Mouse (Mus musculus): ENCODE measurements around the gene Gm29609. TPM values are rescaled to one million over a fixed set of nuclear protein-coding genes. Genes with fewer than 3 reads are reported as not detected.
"Not testable (repeated sequence)": the region's sequence is repeated elsewhere in the genome, so short reads cannot be mapped to it uniquely, and the experiment has no call there.

Gm29609 gene
- total RNA-seq (2015; ENCODE audit: low replicate concordance) = not detected in 2 replicates
- not detected in 2 replicates for total RNA-seq (2017; ENCODE audit: low replicate concordance)

DNA sequence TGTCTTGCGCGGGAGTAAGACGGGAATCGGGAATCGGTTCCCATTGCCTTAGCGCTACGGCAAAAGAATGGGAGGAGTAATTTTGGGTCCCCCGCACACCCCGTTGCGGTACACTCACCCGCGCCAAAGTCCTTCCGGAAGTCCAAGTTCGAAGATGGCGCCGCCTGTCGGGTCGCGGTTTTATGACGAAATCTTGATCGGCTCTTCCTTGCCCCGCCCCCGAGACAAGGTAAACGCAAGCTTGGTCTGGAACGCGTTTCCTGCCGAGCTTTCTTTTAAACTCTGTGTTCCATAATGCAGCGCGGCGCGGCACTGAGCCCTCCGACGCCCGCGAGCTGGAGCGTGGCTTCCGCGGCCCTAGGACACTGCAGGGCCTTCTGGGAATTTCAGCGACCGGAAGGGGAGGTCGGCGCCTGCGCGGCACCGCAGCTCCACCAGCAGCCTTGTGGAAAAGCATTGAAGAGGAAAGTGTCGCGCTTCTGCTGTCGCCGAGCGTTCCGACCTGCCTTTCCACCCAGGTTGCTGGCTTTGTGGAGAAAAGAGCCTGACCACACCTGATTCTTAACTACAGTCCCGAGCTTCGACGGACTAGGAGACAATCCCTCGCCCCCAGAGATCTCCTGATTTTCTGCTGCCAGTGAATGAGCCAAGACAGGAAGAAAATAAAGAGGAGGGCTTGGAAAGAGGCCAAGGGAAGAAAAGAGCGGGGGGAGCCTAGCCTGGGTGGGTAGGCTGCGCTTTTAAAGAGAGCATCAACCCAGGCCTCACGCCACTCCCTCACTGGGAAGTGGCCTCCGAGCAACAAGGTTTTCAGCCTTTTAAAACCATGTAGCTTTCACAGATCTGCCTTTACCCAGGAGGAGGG, at the start of gene Gm29609, which contains the start of gene Gtf3c2:
TSS of gene Gm29609 (minus strand) at position 146 of the 865 bp plus-strand sequence.
TSS of gene Gtf3c2 (minus strand) at position 379 of the 865 bp plus-strand sequence.
- peak; percentile 89 for ATAC-seq (replicated peaks; ENCODE audit: low FRiP score, poor library complexity, severe bottlenecking)

DNA sequence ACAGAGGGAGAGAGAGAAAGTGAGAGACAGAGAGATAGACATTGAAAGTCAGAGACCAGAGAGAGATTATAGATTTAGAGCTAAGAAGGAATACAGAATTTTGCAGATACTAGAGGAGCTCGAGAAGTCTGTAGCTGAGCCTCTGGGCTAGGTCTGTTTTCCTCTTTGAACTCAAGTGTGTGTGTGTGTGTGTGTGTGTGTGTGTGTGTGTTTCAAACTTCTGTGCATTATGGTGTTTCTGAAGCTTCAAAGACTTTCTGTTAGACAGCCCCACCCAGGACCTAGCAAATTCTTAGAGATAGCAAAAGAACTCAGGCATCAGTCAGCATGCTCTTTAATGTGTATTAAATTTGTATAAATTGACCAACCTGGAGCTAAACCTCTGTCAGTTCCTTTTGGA, 46.9 kb upstream of the Gm29609 start:
- ATAC-seq (replicated peaks; ENCODE audit: low FRiP score, poor library complexity, severe bottlenecking) = no peak

DNA sequence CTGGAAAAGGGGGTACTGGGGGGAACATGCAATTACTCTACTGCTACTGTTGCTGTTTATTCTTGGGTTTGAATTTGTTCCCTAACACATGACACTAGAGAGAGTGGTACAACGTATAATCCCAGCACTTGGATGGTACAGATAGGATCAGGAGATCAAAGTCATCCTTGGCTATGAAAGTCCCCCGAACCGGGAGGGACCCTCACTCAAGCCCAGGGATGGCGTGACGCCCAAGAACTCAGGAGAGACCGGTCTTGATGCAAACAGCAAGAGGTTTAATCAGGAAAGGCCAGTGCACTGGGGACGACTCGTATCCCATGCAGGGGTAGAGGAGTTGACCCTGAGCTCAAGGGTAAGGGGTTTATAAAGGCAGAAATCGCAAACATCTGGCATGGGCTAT, 43.0 kb upstream of the Gm29609 start:
- no peak for ATAC-seq (replicated peaks; ENCODE audit: low FRiP score, poor library complexity, severe bottlenecking)

DNA sequence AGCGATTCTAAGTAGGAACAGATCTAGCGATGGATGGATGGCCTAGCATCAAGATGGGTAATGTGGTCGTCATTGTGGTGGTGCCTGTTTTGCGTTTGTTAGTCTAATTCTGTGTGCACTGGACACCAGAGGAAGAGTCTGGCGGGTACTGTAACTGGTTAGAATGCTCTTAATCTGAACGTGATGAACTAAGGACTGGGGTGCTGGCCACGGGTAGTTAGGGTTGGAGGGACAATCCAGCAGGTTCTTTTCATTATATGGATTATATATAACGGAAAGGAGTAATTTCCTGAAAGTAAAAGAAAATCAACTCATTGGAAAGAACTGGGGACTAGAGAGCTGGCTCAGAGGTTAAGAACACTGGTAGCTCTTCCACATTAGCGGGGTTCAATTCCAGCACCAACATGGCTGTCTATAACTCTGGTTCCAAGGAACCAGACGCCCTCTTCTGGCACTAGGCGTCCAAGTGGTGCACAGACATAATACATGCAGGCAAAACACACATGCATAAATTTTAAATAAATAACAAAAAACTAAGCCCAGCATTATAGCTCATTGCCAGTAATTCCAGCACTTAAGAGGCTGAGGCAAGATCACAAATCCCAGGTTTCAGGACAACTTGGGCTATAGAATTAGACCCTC, 41.7 kb upstream of the Gm29609 start:
- ATAC-seq (replicated peaks; ENCODE audit: low FRiP score, poor library complexity, severe bottlenecking) = peak; percentile 55

DNA sequence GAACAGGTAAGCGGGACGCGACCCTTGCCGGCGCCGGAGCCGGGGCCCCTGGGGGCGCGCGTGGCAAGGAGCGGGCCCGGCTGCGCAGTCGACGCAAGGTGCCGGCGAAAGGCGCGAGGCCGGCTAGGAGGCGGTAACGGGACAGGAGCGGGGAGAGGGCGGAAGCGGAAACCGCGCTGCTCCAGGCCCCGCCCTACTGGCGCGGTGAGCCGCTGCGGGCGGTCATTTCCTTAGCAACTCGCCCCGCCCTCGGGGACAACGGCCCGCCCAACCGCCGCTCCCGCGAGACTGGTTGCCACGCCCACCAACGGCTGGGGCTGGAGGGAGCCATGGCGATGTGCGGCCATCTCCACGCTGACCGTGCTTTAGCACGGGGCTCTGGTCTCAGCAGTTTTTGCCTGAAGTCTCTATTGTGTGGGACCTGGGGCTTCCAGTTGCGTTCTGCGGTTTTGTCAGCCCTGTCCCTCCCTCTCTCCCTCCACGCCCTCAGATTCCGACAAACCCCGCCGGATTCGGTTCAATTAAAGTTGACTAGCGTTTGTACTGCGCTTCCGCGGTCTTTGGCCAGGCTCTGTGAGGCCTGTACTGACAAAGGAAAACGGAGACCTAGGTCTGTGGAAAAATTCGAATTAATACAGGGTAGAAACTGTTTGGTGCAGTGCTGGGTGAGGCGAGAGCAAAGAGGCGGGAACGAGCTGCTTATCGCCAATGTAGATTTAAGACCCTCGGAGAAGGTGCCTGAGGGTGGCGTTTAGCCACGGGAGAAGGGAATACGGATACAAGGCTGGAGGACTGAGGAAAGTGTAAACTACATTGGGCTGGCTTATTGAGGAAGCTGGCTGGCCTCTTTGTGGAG, 41.0 kb upstream of the Gm29609 start, which contains the start of gene Ppm1g:
TSS of gene Ppm1g (minus strand) at position 240 of the 856 bp plus-strand sequence.
- peak; percentile 89 for ATAC-seq (replicated peaks; ENCODE audit: low FRiP score, poor library complexity, severe bottlenecking)

DNA sequence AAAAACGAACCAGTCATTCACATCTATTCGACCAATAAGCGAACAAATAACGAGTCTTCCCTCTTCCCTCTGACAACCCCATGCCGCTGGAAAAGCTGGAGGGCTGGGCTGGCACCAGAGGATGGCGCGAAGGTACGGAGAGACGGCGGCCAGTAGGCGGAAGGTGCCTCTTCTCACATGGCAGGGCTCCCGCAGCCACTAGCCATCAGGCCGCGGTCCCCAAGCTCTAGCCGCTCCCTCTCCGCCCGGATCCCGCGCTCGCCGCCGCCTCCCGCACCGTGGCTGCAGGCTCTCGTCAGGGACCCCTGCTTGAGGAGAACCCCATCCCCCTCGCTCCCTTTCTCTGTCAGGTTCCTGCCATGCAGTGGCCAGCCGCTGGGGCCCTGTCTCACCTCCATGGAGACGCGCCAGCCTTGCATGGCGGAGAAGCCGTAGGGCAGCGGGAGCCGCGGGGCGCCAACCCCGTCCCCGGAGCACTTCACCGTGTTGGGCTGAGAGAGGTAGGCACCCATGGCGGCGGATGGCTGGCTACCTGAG, 40.3 kb upstream of the Gm29609 start:
- peak; percentile 44 for ATAC-seq (replicated peaks; ENCODE audit: low FRiP score, poor library complexity, severe bottlenecking)

DNA sequence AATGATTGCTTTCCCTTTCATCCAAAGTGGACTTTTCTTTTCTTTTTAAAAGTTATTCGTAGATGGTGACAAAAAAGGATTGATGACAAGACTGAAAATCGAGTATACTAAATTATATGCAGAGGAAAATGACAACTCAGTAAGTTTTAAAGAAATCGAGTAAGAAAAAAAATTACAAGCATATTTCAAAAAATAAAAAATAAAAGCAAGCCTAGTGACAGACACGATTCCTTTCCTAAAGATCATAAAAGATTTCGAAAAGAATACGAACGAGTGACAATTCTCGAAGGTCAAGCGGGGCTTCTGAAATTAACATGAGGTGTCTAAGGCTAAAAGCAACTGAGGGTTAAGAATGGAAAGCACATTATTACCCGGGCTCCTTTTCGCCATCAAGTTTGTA, 39.8 kb upstream of the Gm29609 start:
- no peak; the same call in 1 of the 2 replicates for ATAC-seq (replicated peaks; ENCODE audit: low FRiP score, poor library complexity, severe bottlenecking)

DNA sequence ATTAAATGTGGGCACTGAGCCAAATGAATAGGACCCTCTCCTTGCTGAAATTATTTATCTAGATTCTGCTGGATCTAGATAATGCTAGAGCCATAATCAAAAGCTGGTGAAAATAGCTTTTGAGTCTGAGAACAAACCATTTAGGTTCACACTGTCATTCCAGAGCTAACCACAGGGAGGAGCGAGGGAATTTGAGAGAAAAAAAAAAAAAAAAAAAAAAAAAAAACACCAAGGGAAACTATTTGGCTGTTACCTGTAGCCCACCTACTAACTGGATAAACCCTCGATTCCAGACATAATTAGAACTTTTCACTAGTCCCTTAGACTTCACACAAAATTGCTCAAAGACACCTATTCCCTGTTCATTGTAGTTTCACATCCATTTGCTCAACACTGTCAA, 39.4 kb upstream of the Gm29609 start:
- peak; percentile 31; the same call in 1 of the 2 replicates for ATAC-seq (replicated peaks; ENCODE audit: low FRiP score, poor library complexity, severe bottlenecking)

DNA sequence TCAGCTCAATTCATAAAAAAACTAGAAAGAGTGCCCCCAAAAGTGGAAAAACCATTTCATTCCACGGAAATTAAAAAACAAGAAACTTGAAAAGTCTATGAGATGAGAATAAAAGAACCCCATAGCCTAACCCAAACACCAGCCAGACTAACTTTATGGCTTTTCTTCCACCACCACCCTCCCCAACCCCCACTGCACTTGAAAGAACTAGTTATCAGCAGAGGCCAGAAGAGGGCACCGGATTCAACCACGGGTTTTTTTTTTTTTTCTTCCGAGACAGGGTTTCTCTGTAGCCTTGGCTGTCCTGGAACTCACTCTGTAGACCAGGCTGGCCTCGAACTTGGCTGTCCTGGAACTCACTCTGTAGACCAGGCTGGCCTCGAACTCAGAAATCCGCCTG, 38.6 kb upstream of the Gm29609 start:
- peak; percentile 58 for ATAC-seq (replicated peaks; ENCODE audit: low FRiP score, poor library complexity, severe bottlenecking)

DNA sequence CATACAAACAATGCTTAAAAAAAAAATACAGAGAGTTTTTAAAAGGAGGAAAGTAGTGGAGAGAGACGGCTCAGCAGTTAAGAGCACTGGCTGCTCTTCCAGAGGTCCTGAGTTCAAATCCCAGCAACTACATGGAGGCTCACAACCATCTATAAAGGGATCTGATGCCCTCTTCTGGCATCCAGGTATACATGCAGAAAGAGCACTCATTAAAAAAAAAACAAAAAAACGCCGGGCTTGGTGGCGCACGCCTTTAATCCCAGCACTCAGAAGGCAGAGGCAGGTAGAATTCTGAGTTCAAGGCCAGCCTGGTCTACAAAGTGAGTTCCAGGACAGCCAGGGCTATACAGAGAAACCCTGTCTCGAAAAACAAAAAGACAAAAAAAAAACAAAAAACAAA, 36.8 kb upstream of the Gm29609 start:
- not testable (repeated sequence) for ATAC-seq (replicated peaks; ENCODE audit: low FRiP score, poor library complexity, severe bottlenecking)

DNA sequence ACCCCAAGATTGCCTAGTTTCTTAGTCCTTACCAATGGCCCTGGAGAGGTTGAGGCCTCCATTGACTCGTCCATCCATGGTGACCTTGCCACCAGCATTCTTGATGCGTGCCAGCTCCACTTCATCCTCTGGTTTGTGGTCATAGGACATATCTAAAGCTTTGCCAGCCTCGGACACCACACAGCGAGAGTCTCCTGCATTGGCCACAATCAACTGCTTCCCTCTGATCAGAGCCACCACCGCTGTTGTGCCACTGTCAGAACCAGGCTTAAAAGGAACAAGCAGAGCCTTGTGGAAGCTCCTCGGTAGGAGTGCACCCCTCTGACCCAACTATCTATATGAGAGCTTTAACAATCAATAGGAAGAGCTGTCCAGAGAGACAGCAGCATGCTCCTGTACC, 24.7 kb upstream of the Gm29609 start:
- ATAC-seq (replicated peaks; ENCODE audit: low FRiP score, poor library complexity, severe bottlenecking) = no peak

DNA sequence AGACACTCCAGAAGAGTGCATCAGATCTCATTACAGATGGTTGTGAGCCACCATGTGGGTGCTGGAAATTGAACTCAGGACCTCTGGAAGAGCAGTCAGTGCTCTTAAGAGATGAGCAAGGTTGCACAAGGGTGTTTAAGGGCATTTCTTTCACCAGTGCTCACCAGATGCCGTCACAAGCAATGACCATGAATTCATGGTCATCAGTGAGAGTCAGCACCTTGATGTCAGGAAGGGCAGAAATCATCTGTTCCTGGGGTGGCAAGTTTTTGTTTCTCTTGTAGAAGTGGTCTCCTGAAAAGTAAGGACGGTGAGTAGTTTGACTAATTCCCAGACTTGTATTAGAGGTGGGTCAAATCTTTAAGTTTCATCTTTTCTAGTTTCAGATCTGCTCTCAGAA, 24.2 kb upstream of the Gm29609 start:
- ATAC-seq (replicated peaks; ENCODE audit: low FRiP score, poor library complexity, severe bottlenecking) = no peak

GRCm38 (mm10) chr5:31202933-31203332, 23.2 kb upstream of the Gm29609 start:
- no peak for ATAC-seq (replicated peaks; ENCODE audit: low FRiP score, poor library complexity, severe bottlenecking)

DNA sequence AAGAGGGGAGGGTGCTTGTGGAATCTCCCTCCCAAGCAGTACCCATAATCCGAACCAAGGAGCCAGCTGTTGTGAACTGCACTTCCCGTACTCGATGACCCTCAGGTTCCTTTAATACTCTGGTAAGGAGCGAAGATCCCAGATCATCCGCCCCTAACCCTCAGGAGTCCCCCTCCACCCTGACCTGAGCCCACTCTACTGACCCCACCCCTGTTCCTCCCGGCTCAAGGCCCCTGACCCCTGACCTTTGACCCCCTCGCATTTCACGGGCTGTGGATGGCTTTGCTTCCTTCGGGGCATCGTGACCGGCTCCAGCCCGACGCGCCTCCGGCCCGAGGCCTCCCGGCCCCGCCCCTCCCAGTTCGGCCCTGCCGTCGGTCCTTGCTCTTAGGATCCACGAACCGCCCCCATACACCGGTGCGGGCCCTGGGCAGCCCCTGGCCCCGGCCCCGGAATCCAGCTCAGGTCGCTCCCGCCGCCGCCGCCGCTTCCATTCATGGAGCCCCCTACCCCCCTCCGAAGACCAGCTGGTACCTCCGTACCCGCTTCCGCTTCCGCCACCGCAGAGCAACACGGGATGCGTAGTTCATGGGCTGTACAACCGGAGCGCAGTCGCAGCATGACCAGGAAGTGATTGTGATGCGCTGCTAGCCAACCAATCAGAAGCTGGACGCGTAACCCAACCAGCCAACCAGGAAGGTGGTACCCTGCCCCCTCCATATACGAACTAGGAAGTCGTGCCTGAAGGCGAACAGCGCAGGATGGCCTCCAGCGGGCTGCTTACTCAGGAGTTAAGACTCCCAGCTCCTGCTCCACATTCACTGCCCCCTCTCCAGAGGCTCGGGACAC, 22.3 kb upstream of the Gm29609 start, which contains the start of gene Zfp513:
TSS of gene Zfp513 (minus strand) at position 562 of the 849 bp plus-strand sequence.
- peak; percentile 98 for ATAC-seq (replicated peaks; ENCODE audit: low FRiP score, poor library complexity, severe bottlenecking)

DNA sequence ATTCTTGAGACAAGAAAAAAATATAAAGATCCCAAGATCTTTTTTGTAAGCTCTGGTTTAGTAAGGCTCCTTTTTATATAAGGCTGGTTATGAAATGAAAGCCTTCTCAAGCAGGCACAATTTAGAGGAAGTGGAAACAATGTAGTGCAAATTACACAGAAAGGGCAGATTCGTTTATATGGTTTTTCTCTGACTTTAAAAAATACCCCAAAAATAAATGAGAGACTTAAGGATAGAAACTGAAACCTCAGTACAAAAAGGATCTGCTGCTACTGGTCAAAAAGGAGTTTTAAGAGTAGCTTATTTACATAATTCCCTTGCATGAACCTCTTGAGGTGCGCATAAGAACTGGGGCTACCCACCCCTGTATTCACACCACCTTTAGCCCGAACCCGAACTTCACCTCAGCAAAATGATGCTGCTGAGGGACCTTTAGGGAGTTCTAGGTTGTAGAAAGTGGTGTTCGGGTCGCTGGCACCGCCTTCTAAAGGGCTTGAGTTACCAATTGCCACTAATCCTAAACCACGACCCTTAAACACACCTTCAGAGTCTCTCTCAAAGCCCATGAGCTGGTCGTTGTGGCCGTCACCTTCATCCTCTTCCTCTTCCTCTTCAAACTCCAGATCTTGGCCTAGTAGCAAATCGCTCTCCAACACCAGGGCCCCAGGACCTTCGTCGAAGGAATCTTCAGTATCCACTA, 21.5 kb upstream of the Gm29609 start:
- no peak for ATAC-seq (replicated peaks; ENCODE audit: low FRiP score, poor library complexity, severe bottlenecking)

GRCm38 (mm10) chr5:31200327-31200768, 20.6 kb upstream of the Gm29609 start:
- ATAC-seq (replicated peaks; ENCODE audit: low FRiP score, poor library complexity, severe bottlenecking) = no peak

- ATAC-seq (replicated peaks; ENCODE audit: low FRiP score, poor library complexity, severe bottlenecking) = no peak
Observed at GRCm38 (mm10) chr5:31199893-31200292, 20.2 kb upstream of the Gm29609 start.

DNA sequence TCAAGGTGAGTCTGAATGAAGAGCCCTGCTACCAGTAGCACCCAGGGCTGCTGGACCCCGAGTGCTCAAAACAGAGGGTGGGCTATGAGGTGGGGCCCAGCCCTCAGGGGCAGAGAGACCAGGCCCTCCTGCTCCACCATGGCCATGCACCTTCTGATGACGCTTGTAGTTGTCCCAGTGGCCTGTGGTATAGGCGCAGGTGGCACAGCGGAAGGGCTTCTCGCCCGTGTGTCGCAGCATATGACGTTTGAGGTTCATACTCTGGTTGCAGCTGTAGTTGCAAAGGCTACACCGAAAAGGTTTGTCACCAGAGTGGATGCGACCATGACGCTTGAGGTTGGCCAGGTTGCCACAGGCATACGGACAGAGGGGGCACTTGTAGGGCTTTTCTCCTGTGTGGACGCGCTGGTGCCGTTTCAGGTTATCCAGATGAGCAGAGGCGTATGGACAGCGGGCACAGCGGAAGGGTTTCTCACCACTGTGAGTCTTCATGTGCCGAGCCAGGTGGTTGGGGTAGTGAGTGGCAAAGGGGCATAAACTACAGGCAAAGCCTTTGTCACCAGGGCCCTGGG, 19.7 kb upstream of the Gm29609 start:
- no peak for ATAC-seq (replicated peaks; ENCODE audit: low FRiP score, poor library complexity, severe bottlenecking)

Data from erythroblast, adult 5-6 weeks (primary cell).